Mouse (Mus musculus) megakaryocyte progenitor cell, adult 5-6 weeks (primary cell): Measurements from ENCODE around the gene Psmd10. TPM values are rescaled to one million over a fixed set of nuclear protein-coding genes. Genes with fewer than 3 reads are reported as not detected.

Experiments
- ATAC-seq: replicated peaks from 2 replicates; pipeline ENCODE4 v1.8.0; 2016; ENCODE audit warnings: mild to moderate bottlenecking, moderate TSS enrichment, inconsistent platforms; ENCODE audit not compliant: poor library complexity
- total RNA-seq, 2 experiments: library from RNA; stranded (forward) in 1 of 2; stranded (reverse) in 1 of 2; fragments of 157-497, 149-512 nt in 1 of 2; fragments of 200-1000 nt in 1 of 2; gene quantifications; 2 replicates each; pipeline versions ENCODE4 v1.2.3 to v1.2.4; 2015 to 2017

Gene Psmd10
- 23.3 and 30.7 TPM in 2 replicates for total RNA-seq (2015)
- 44.2 and 55.4 TPM in 2 replicates for total RNA-seq (2017)

- peak; percentile 93 for ATAC-seq
Measured at GRCm38 (mm10) chrX:140956272-140956940, at the start of gene Psmd10, which contains the start of gene Atg4a. TSS of gene Psmd10 (minus strand) at chrX:140956728. TSS of gene Atg4a (plus strand) at chrX:140956907.

DNA sequence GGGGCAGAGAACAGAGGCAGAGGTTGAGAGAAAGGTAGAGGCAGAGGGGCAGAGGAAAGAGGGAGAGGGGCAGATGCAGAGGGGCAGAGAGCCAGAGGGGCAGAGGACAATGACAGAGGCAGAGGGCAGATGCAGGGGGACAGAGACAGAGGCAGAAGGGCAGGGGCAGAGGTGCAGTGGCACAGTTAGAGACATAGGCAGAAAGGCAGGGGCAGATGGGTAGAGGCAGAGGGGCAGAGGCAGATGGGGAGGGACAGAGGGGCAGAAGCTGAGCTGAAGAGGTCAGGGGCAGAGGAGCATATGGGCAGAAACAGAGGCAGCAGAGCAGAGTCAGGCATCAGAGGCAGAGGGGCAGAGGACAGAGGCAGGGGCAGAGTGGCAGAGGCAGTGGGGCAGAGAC is 42.4 kb upstream of the Psmd10 start:
- ATAC-seq = 0 out of 2 replicates have a peak, but pooled peaks have one; percentile 14

- ATAC-seq = no peak
Measured at GRCm38 (mm10) chrX:140997912-140998545, 41.5 kb upstream of the Psmd10 start.

GRCm38 (mm10) chrX:140996909-140997516 is 40.5 kb upstream of the Psmd10 start:
- peak; percentile 44 for ATAC-seq

- ATAC-seq = no peak
Measured at GRCm38 (mm10) chrX:140985256-140985655, 28.7 kb upstream of the Psmd10 start.

- peak; percentile 86 for ATAC-seq
Measured at GRCm38 (mm10) chrX:140984795-140985194, 28.3 kb upstream of the Psmd10 start.

- ATAC-seq = no peak
Measured at GRCm38 (mm10) chrX:140983206-140983960, 26.9 kb upstream of the Psmd10 start.

DNA sequence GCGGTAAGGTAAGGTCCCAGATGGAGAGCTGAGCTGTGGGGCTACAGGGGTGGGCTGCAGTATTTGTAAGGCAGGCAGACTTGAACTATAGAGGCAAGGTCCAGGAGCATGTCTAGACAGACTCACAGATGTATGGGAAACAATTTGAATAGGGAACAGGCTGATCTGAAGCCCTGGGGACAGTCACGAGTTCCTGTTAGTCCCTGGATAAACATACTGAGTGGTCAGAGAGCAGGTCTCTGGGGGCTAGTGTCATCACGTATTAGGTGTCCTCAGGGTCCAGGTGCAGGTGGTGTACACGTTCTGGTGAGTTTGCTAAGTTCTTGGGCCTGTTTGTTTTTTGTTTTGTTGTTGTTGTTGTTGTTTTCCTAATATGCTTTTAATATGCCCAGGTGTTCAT is 23.6 kb upstream of the Psmd10 start:
- no peak for ATAC-seq

- ATAC-seq = peak; percentile 76
Measured at GRCm38 (mm10) chrX:140979546-140979945, 23.0 kb upstream of the Psmd10 start.

- ATAC-seq = peak; percentile 61
Measured at GRCm38 (mm10) chrX:140978943-140979342, 22.4 kb upstream of the Psmd10 start.

DNA sequence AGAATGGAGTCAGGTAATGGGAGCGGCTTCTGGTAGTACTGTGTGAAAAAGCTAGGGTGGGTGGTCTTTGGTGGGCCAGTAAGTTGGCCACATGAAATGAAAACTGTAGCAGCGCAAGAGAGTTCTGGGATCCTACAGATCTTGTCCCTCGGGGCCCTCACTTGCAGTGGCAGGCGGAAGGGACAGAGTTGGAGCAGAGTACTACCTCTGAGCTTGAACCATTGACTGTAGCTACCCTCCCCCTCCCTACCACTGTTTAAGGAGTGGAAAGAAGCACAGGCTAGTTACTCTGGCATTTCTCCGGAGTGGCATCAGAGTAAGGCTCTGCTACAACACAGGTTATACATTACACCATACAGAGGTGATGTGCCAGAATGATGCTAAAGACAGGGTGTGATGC is 431 bp upstream of the Psmd10 start:
- peak; percentile 30 for ATAC-seq

- ATAC-seq = peak; percentile 50
Measured at GRCm38 (mm10) chrX:140953618-140954017, 2.9 kb downstream of the Psmd10 start.

DNA sequence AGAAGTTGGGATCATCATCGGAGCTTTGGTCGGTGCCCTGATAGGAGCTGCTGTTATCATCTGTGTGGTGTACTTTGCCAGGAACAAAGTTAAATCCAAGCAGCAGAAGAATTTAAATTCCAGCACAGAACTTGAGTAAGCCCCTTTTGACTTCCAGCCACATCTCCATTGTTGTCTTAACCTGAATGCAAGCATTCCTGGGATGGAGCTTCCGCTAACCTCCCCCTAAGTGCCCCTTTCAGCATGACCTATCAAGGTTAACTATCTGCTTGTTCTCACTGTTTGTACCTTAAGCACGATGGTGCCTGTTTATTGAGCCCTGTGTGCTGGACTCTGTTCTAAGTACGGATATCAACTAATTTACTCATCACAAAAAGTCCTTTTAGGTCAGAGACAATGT is 20.3 kb downstream of the Psmd10 start:
- ATAC-seq = no peak

DNA sequence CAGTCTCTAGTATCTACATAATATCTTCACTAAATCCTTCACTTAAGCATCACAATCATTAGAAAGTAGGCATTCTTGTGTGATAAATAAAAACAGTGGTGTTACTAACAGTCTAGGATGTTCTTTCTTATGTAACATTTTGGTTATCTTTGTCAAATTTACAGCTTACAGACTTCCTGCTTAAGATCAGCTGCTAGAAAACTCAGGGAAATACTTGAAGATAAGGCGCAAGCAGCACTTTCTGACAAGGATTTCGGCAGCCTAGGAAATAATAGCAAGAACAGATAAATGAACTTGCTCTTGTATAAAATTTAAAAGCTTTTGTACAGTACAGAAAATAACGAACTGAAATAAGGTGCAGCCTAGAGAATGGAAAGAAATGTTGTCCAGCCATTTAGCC is 23.3 kb downstream of the Psmd10 start:
- no peak for ATAC-seq

GRCm38 (mm10) chrX:140932066-140932465 is 24.5 kb downstream of the Psmd10 start:
- ATAC-seq = 0 out of 2 replicates have a peak, but pooled peaks have one; percentile 23

GRCm38 (mm10) chrX:140921321-140921720 is 35.2 kb downstream of the Psmd10 start:
- no peak for ATAC-seq

DNA sequence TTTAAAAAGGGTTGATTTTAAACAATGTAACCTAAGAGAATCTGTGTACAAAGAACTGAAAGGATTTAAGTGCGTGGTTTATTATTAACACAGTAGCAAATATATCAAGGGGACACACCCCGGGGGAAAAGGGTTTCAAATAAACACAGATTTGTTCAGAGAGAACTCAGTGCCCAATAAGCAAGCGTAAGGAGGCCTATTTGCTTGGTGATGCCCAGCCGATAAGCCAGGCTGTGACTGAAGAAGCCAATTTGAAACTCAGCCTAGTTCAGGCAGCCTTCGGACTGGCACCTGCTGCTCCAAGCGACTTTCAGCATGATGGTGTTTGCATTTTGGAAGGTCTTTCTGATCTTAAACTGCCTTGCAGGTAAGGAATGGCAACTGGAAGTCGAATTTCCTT is 49.2 kb downstream of the Psmd10 start, which contains the start of gene Vsig1:
TSS of gene Vsig1 (plus strand) at position 249 of the 400 bp plus-strand sequence.
- ATAC-seq = no peak

- no peak for ATAC-seq
Measured at GRCm38 (mm10) chrX:140903487-140903886, 53.0 kb downstream of the Psmd10 start.
